Mouse (Mus musculus) hindbrain, embryonic 13.5 days (tissue): ENCODE measurements around the gene Plaur. TPM values are rescaled to one million over a fixed set of nuclear protein-coding genes. Genes with fewer than 3 reads are reported as not detected.

Experiments used
- ATAC-seq: fragments of 200-750 bp; cut with Nextera tagmentation; 2 replicates; pipeline ENCODE4 v1.8.0; 2017; ENCODE audit warnings: moderate TSS enrichment; ENCODE audit not compliant: low FRiP score
- H3K27ac ChIP-seq: fragments of 300-500 bp; sonication (generic); 2 replicates; pipeline ENCODE4 v1.5.1; 2015; ENCODE audit warnings: inconsistent platforms, mild to moderate bottlenecking, moderate library complexity
- H3K27me3 ChIP-seq: fragments of 300-500 bp; sonication (generic); 2 replicates; pipeline ENCODE4 v1.6.1; 2015; ENCODE audit warnings: mild to moderate bottlenecking, inconsistent platforms
- H3K36me3 ChIP-seq: fragments of 300-500 bp; sonication (generic); 2 replicates; pipeline ENCODE4 v1.6.1; 2015; ENCODE audit warnings: mild to moderate bottlenecking, inconsistent platforms
- H3K4me1 ChIP-seq: fragments of 300-500 bp; sonication (generic); replicated peaks from 2 replicates; pipeline ENCODE4 v1.6.1; 2015; ENCODE audit warnings: inconsistent platforms
- H3K4me2 ChIP-seq: fragments of 300-500 bp; sonication (generic); 2 replicates; pipeline ENCODE4 v1.6.1; 2015; ENCODE audit warnings: inconsistent platforms, mild to moderate bottlenecking, moderate library complexity
- H3K4me3 ChIP-seq: fragments of 300-500 bp; sonication (generic); 2 replicates; pipeline ENCODE4 v1.5.1; 2015; ENCODE audit warnings: mild to moderate bottlenecking, inconsistent platforms
- H3K9ac ChIP-seq: fragments of 300-500 bp; sonication (generic); 2 replicates; pipeline ENCODE4 v1.6.1; 2015; ENCODE audit warnings: mild to moderate bottlenecking, inconsistent platforms
- H3K9me3 ChIP-seq: fragments of 300-500 bp; sonication (generic); 2 replicates; pipeline ENCODE4 v1.6.1; 2016; ENCODE audit warnings: inconsistent platforms
- WGBS: fragments of 180-500 bp; shearing (Covaris S2); methylation state at CpG from one replicate; pipeline ENCODE4 v1.1.7; 2015; 5-methylcytosine and 5-hydroxymethylcytosine counted together
- polyA plus RNA-seq: library from polyadenylated mRNA; unstranded; fragments of >200 nt; fragmentation: Nextera tagmentation; extraction: Ambion mirVana; gene quantifications from 2 replicates; pipeline ENCODE4 v1.2.1, GENCODE M21; 2015

Gene Plaur
- polyA plus RNA-seq = 1.2 and 1.6 TPM in 2 replicates

DNA sequence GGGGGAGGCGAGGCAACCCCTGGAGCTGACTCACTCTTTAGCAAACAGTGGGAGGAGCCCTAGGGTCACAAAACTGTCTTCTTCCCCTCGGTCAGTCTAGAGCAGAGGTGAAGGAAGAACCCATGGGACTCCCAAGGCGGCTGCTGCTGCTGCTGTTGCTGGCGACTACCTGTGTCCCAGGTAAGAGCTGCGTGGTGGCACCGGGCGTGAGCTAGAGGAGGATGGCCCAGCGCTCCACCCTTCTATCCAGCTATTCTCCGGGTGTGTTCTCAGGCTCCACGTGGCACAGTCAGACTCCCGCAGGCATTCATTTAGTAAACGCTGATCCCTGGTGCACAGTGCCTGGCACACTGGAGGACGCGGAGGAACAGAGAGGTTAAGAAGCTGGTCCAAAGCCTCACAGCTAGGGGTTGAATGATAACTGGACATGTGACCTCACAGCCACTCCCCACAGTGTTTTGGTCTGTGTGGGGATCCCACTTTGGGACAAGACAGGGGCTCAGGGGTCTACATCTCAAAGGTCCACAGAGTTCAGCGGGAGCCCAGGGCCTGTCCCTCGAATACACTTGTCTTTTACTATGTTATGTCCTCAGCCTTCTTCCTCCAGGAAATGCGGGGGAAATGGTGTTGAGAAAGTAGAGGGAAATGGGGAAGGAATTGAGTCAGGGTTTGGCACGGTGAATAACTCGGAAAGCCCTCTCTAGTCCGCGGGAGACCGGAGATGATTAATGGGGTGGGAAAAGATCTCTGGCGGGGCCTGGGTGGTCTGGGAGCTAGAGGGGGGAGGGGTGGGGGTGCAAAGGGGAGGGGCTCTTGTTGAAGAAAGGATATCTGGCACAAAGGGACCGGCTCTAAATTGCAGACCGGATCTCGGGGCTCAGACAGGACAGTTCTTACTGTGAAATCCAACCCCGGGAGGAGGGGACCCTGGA lies at the start of gene Plaur:
Gene Plaur, plus strand, starts transcription at position 97 of the 932 bp plus-strand sequence.
- Histone ChIP-seq H3K4me2 (peak within 1 kb of the TSS; percentile 25), H3K4me3 (peak within 1 kb of the TSS; percentile 7; the same call in 1 of the 2 replicates), H3K27ac (no peak within 1 kb of the TSS), H3K4me1 (peaks cover 12% of the 10 kb centered on the region), H3K36me3 (no peaks in the 10 kb centered on the region), H3K9me3 (no peaks in the 10 kb centered on the region), H3K9ac (no peak within 1 kb of the TSS; the same call in 1 of the 2 replicates), H3K27me3 (peaks cover 8% of the 10 kb centered on the region; the same call in 1 of the 2 replicates)
- peak; percentile 55 for ATAC-seq
- 10% methylated on average over 27 of the region's 27 CpGs for WGBS

DNA sequence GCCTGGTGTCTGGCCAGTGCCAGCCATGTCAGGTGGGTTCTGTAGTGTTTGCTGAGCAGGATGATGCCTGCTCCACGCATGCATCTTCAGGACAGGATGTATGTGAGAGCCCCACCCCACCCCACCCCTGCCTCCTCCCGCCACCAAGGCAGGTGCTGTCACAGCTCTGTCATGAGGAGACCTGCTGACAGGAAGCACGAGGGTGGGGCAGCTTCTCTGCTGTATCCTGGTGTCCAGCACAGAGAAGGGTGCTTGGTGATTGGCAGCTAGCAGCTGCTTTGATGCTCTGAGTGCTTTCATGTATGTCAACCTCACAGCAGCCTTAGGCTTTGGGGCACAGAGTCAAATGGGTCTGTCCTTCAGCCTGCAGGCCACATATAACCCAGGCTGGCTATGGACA lies 48.7 kb upstream of the Plaur start:
- no peak for ATAC-seq
- 88% methylated on average over 3 of the region's 3 CpGs for WGBS
- no peak overlapping the region for H3K4me3 ChIP-seq
- no peak overlapping the region for H3K27ac ChIP-seq
- no peaks in the 10 kb centered on the region for H3K27me3 ChIP-seq
- peaks cover 64% of the 10 kb centered on the region for H3K36me3 ChIP-seq
- H3K4me2 ChIP-seq = no peak overlapping the region
- H3K9me3 ChIP-seq = no peaks in the 10 kb centered on the region
- H3K4me1 ChIP-seq = no peaks in the 10 kb centered on the region
- no peak overlapping the region for H3K9ac ChIP-seq

DNA sequence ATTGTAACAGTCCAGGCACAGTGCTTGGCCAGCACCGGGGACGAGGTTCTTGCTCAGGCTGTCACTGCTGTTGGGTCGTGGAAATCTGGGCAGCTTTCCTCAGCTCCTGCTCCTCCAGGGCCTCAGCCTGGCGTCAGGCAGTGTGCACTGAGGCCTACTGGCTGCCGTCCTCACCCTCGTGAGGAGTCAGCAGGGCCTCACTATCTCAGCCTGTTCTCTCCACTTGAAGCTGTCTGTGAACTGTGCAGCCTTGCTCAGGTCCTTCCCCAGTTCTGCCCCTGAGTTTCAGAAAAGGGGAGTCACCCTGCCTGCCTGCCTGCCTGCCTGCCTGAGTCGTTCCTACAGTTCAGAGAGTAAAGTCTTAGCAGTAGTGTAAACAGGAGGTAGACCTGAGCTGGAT lies 47.0 kb upstream of the Plaur start:
- H3K9ac ChIP-seq = no peak overlapping the region
- no peaks in the 10 kb centered on the region for H3K9me3 ChIP-seq
- 83% methylated on average over 7 of the region's 7 CpGs for WGBS
- H3K36me3 ChIP-seq = peaks cover 56% of the 10 kb centered on the region
- no peak overlapping the region for H3K27ac ChIP-seq
- peaks cover 10% of the 10 kb centered on the region; the same call in 1 of the 2 replicates for H3K4me1 ChIP-seq
- no peak for ATAC-seq
- H3K27me3 ChIP-seq = no peaks in the 10 kb centered on the region
- no peak overlapping the region for H3K4me2 ChIP-seq
- no peak overlapping the region for H3K4me3 ChIP-seq

DNA sequence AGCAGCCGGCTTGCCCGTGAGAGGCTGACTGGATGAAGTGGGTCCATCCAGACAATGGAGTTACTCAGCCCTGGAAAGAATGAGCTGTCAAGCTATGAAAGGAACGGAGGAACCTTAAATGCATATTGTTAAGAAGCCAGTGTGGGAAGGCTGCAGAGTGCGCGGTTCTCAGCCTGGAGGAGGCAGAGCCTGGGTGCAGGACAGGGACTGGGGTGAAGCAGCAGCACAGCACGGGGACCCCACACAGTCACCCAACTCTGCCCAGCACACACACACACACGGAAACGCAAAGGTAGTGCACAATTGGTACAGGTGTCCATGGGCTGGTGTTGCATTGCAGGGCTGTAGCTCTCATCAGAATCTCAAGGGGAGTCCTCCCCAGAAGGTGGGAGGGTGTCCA lies 42.7 kb upstream of the Plaur start:
- H3K9me3 ChIP-seq = no peaks in the 10 kb centered on the region
- no peak overlapping the region for H3K4me3 ChIP-seq
- ATAC-seq = no peak
- H3K9ac ChIP-seq = peak overlapping the region; percentile 26; the same call in 1 of the 2 replicates
- 22% methylated on average over 8 of the region's 8 CpGs for WGBS
- H3K4me1 ChIP-seq = peaks cover 27% of the 10 kb centered on the region
- no peak overlapping the region for H3K27ac ChIP-seq
- peaks cover 76% of the 10 kb centered on the region for H3K36me3 ChIP-seq
- H3K27me3 ChIP-seq = no peaks in the 10 kb centered on the region
- H3K4me2 ChIP-seq = no peak overlapping the region

DNA sequence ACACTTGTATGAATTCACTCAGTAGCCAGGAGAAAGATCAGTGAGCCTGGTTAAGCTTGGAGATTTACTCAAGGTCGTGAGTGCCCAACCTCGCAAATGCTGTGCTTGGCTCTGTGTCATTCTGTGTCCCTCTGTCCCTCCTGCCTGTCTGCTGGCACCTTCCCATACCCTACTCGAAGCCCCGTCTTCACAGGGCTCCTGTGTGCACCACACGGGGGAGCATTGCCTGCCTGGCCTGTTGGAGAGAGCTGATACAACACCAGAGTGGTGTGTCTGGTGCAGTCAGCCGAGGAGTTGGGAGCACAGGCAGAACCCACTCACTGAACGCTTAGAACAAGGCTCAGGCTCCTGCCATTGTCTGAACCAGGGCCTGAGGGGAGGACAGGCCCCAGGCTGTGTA lies 40.6 kb upstream of the Plaur start:
- Histone ChIP-seq H3K9me3 (no peaks in the 10 kb centered on the region), H3K4me2 (no peak overlapping the region), H3K27ac (peak overlapping the region; percentile 62; the same call in 1 of the 2 replicates), H3K4me3 (no peak overlapping the region), H3K27me3 (no peaks in the 10 kb centered on the region), H3K36me3 (peaks cover 60% of the 10 kb centered on the region), H3K4me1 (peaks cover 27% of the 10 kb centered on the region), H3K9ac (0 out of 2 replicates have a peak overlapping the region, but pooled peaks have one; percentile 35)
- 54% methylated on average over 7 of the region's 7 CpGs for WGBS
- ATAC-seq = peak; percentile 8; the same call in 1 of the 2 replicates

DNA sequence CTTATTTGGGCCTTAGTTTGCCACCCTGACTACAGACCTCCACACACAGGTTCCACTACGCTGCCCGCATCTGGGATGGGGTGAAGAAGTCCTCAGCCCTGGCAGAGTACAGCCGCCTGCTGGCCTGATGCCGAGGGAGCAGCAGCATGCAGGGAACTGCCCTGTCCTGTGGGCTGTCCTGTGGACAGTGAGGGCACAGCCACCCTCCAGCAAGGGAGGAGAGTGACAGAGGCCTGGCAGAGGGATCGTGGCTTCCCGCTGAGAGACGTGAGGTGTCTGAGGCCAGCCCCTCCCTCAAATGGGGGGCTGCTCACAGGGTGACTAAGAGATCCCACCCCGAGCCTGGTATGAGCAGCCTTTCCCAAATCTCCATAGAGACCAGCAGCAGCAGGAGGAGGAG lies 40.0 kb upstream of the Plaur start:
- H3K4me2 ChIP-seq = no peak overlapping the region
- 0 out of 2 replicates have a peak overlapping the region, but pooled peaks have one; percentile 35 for H3K9ac ChIP-seq
- H3K4me3 ChIP-seq = no peak overlapping the region
- no peaks in the 10 kb centered on the region for H3K9me3 ChIP-seq
- 48% methylated on average over 8 of the region's 8 CpGs for WGBS
- H3K36me3 ChIP-seq = peaks cover 54% of the 10 kb centered on the region
- ATAC-seq = peak; percentile 55
- no peaks in the 10 kb centered on the region for H3K27me3 ChIP-seq
- H3K27ac ChIP-seq = peak overlapping the region; percentile 62; the same call in 1 of the 2 replicates
- peaks cover 27% of the 10 kb centered on the region for H3K4me1 ChIP-seq

DNA sequence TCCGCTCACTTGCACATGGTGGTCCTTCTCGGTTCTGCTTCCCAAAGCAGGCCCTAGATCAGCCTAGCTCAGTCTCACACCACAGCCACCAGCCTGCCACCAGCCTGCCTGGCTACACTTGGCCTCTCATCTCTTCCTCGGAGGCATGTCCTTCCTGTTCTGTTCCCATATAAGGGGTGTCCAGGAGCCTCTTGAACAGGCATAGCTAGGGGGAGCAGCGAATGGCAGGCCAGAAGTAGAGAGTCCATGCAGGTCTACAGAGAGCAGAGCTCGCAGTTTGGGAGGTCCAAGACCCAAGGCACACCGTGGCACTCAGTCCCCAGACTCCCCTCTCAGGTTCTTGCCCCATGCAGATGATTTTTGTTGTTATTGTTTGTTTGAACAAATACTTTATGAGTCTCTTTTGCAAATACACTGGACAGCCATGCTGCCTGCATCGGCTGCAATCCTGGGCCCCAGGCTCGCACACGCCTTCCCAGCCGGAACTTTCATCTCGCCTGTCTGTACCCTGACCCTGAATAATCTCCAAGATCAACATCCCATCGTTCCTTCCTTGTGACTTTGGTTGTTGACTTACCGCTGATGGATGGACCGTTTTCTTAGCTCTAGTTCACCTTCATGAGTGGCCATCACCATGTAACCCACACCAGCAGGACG lies 39.0 kb upstream of the Plaur start:
- Histone ChIP-seq H3K36me3 (peaks cover 51% of the 10 kb centered on the region), H3K9ac (no peak overlapping the region), H3K4me1 (peaks cover 27% of the 10 kb centered on the region), H3K27me3 (no peaks in the 10 kb centered on the region), H3K4me2 (no peak overlapping the region), H3K27ac (no peak overlapping the region), H3K4me3 (no peak overlapping the region), H3K9me3 (no peaks in the 10 kb centered on the region)
- 91% methylated on average over 15 of the region's 15 CpGs for WGBS
- ATAC-seq = no peak

DNA sequence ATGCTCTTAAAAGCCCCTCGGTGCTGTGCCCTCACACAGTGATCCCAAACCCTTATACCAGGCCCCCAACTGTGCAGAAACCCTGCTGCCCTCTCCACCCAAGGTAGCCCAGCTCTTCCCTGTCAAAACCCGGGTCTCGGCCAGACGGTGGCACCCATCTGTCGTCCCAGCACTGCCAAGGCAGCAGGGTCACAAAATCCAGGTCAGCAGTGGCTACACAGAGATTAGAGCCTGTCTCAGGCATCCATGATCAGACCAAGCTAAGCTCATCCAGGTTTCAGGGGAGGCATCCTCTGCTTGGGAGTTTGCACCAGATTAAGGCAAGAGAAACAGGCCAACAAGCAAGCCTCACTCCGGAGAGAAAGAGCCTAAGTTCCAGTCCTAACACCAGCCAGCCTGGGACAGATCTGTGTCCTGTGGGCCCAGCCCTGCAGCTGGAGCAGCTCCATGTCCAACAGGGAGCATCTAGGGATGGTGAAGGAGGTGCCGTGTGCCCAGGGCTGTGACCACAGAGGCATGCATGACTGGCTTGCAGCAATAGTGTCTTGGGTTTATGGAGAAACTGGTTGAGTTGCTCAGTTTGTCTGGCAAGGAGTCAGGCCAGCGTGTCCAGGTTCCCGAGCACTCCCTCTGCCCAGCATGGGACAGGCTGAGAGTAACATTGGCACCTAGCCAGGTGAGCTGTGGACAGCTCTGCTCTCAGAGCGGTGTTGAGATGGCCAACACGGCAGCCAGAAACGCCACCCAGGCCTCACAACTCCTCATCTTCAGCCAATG lies 38.1 kb upstream of the Plaur start:
- Histone ChIP-seq H3K4me3 (no peak overlapping the region), H3K27me3 (no peaks in the 10 kb centered on the region), H3K27ac (no peak overlapping the region), H3K4me1 (peaks cover 24% of the 10 kb centered on the region), H3K9me3 (no peaks in the 10 kb centered on the region), H3K36me3 (peaks cover 51% of the 10 kb centered on the region), H3K4me2 (no peak overlapping the region), H3K9ac (no peak overlapping the region)
- ATAC-seq = no peak
- 80% methylated on average over 12 of the region's 12 CpGs for WGBS

DNA sequence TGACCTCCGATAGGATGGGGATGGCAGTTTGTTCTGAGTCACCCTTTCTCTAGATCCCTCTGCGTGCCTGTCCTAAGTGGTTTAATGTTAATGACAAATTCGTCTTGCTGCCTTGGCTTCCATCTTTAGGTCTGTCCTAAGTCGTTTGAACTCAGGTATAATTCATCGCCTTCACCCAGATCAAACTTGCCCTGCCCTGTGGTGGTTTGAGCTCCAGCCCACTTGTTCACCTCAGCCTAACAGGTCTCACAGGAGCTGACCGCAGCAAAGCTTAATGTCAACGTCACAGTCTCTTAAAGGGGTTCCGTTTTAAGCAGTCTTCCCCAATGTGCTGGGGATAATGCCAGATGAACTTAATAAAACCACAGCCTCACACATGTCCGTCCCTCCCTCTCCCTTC lies 36.4 kb upstream of the Plaur start:
- H3K9me3 ChIP-seq = no peaks in the 10 kb centered on the region
- H3K27me3 ChIP-seq = no peaks in the 10 kb centered on the region
- H3K4me3 ChIP-seq = no peak overlapping the region
- WGBS = 89% methylated on average over 9 of the region's 9 CpGs
- H3K36me3 ChIP-seq = peaks cover 40% of the 10 kb centered on the region
- ATAC-seq = no peak
- no peak overlapping the region for H3K4me2 ChIP-seq
- no peak overlapping the region for H3K9ac ChIP-seq
- peaks cover 16% of the 10 kb centered on the region for H3K4me1 ChIP-seq
- no peak overlapping the region for H3K27ac ChIP-seq

DNA sequence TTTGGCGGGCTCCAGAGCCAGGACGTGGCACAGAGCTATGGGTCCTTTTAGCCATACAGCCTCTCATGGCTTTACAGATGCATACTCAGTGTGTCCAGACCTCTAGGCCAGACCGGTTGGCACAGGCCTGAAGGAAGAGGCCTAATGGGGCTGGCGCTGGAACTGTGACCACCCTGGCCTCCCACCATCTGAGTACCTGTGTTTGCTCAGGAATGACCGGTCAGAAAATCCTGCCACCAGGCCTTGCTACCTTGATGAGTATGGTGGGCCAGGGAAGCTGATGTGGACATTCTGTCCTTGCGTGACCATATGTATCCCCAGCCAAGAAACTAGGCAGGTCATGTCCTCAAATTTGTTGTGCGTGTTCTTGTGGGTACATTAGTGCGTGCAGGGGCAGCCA lies 35.1 kb upstream of the Plaur start:
- 0 out of 2 replicates have a peak, but pooled peaks cover 5% of the 10 kb centered on the region for H3K27me3 ChIP-seq
- 99% methylated on average over 8 of the region's 8 CpGs for WGBS
- no peak overlapping the region for H3K4me3 ChIP-seq
- ATAC-seq = no peak
- no peak overlapping the region for H3K27ac ChIP-seq
- H3K9me3 ChIP-seq = no peaks in the 10 kb centered on the region
- peaks cover 10% of the 10 kb centered on the region for H3K4me1 ChIP-seq
- no peak overlapping the region for H3K9ac ChIP-seq
- H3K36me3 ChIP-seq = peaks cover 29% of the 10 kb centered on the region
- H3K4me2 ChIP-seq = no peak overlapping the region

DNA sequence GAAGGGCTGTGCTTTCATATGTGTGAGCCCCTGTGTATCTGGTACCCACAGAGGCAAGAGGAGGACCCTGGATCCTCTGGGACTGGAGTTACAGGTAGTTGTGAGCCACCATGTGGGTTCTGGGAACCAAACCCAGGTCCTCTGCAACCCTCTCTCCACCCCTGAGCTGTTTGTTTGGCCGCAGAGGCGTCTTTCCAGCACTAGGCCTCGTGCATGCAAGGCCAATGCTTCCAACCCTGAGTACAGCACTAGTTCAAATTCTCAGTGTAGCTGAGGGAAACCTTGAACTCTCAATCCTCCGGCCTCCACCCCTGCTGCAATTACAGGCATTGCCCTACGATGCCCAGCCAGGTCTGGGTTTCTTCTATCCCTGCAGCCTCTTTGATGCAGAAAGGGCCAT lies 33.6 kb upstream of the Plaur start:
- H3K9me3 ChIP-seq = 0 out of 2 replicates have a peak, but pooled peaks cover 5% of the 10 kb centered on the region
- 90% methylated on average over 5 of the region's 5 CpGs for WGBS
- ATAC-seq = no peak

More for the DNA sequence above, 33.6 kb upstream of the Plaur start:
- H3K36me3 ChIP-seq = peaks cover 14% of the 10 kb centered on the region
- peaks cover 5% of the 10 kb centered on the region for H3K4me1 ChIP-seq
- no peak overlapping the region for H3K4me2 ChIP-seq
- no peak overlapping the region for H3K9ac ChIP-seq
- no peak overlapping the region for H3K27ac ChIP-seq
- no peak overlapping the region for H3K4me3 ChIP-seq
- peaks cover 9% of the 10 kb centered on the region; the same call in 1 of the 2 replicates for H3K27me3 ChIP-seq
